15 mouse cellular contexts compared by ENCODE assay signal in genomic region chr15:10250784-10251183, GRCm38 (mm10).
"Had no signal": no experiment of that assay in that cellular context is flagged by ENCODE, and none has a peak within 500 bp of the region (broad histone marks: within the 10 kb centered on the region; RNA-seq: fewer than 3 reads in every experiment).

No protein-coding gene starts in this region.

- DNase-seq: kidney, adult 2 months; kidney, postnatal 25 days; liver; liver, embryonic 13.5 days; liver, postnatal 0 days; midbrain, embryonic 14.5 days; thymus, adult 18-20 months; thymus, postnatal 14 days had no signal

- H3K9me3 ChIP-seq: hindbrain, embryonic 15.5 days; limb, embryonic 12.5 days; liver, embryonic 13.5 days; midbrain, embryonic 10.5 days; neural tube, embryonic 12.5 days had no signal

- H3K4me3 ChIP-seq: hindbrain, embryonic 15.5 days; limb, embryonic 12.5 days; liver, embryonic 13.5 days; midbrain, embryonic 10.5 days; myocyte; neural tube, embryonic 12.5 days had no signal

- H3K27ac ChIP-seq: hindbrain, embryonic 15.5 days; limb, embryonic 12.5 days; liver, embryonic 13.5 days; midbrain, embryonic 10.5 days; neural tube, embryonic 12.5 days; stomach, postnatal 0 days had no signal

- H3K4me2 ChIP-seq: hindbrain, embryonic 15.5 days; limb, embryonic 12.5 days; liver, embryonic 13.5 days; neural tube, embryonic 12.5 days had no signal

- H3K36me3 ChIP-seq: hindbrain, embryonic 15.5 days; limb, embryonic 12.5 days; liver, embryonic 13.5 days; midbrain, embryonic 10.5 days; neural tube, embryonic 12.5 days had no signal

- H3K9ac ChIP-seq: hindbrain, embryonic 15.5 days; limb, embryonic 12.5 days; liver, embryonic 13.5 days; liver, postnatal 0 days; neural tube, embryonic 12.5 days had no signal

- ATAC-seq: intestine, embryonic 16.5 days; liver, postnatal 0 days had no signal

- H3K4me1 ChIP-seq: hindbrain, embryonic 15.5 days; liver, embryonic 13.5 days; midbrain, embryonic 10.5 days; neural tube, embryonic 12.5 days had no signal

- H3K27me3 ChIP-seq: hindbrain, embryonic 15.5 days; limb, embryonic 12.5 days; liver, embryonic 13.5 days; neural tube, embryonic 12.5 days had no signal
